Mouse (Mus musculus) MEL (cell line): ENCODE results near the gene Bmpr1a.
A peak's percentile ranks its signal among the peaks of the same experiment; 100 is the strongest.

Experiments
- BHLHE40 ChIP-seq: IDR thresholded peaks from 2 replicates; pipeline ENCODE4 v1.6.1; 2012; ENCODE audit warnings: low read depth, mild to moderate bottlenecking, inconsistent platforms, low read length, improper control_type of control experiment, borderline replicate concordance
- CHD1 ChIP-seq: IDR thresholded peaks from 2 replicates; pipeline ENCODE4 v1.6.1; 2012; ENCODE audit warnings: low read depth, mild to moderate bottlenecking, inconsistent platforms, low read length, improper control_type of control experiment
- CTCF ChIP-seq, 3 experiments: IDR thresholded peaks in 2 of 3; conservative IDR thresholded peaks in 1 of 3; 2 replicates each; pipeline ENCODE4 v1.5.1; 2011 to 2012; ENCODE audit warnings: low read length in 3 of 3, low read depth in 2 of 3, mild to moderate bottlenecking in 2 of 3, improper control_type of control experiment in 1 of 3, inconsistent platforms in 1 of 3, mixed read lengths in 1 of 3, moderate library complexity in 1 of 3; ENCODE audit not compliant: control insufficient read depth in 1 of 3, insufficient read depth in 1 of 3, poor library complexity in 1 of 3, severe bottlenecking in 1 of 3
- ELF1 ChIP-seq: IDR thresholded peaks from 2 replicates; pipeline ENCODE4 v1.6.1; 2014; ENCODE audit warnings: low read depth, mild to moderate bottlenecking, inconsistent platforms, low read length, improper control_type of control experiment, moderate library complexity
- GATA1 ChIP-seq: IDR thresholded peaks from 2 replicates; pipeline ENCODE4 v1.6.1; 2011; ENCODE audit warnings: low read depth, low read length, improper control_type of control experiment
- KAT2A ChIP-seq: conservative IDR thresholded peaks from 2 replicates; pipeline ENCODE4 v1.6.1; 2012; ENCODE audit warnings: low read depth, low read length, improper control_type of control experiment, inconsistent platforms
- MYC ChIP-seq: IDR thresholded peaks from 2 replicates; pipeline ENCODE4 v1.6.1; 2011; ENCODE audit warnings: low read depth, mild to moderate bottlenecking, low read length, improper control_type of control experiment, moderate library complexity
- POLR2A ChIP-seq, 2 experiments: IDR thresholded peaks; 2 replicates each; pipeline ENCODE4 v1.6.1; 2011 to 2012; ENCODE audit warnings: low read length in 2 of 2, mild to moderate bottlenecking in 2 of 2, control low read depth in 1 of 2, improper control_type of control experiment in 1 of 2, low read depth in 1 of 2, moderate library complexity in 1 of 2; ENCODE audit not compliant: control insufficient read depth in 1 of 2, insufficient read depth in 1 of 2, poor library complexity in 1 of 2
- SIN3A ChIP-seq: IDR thresholded peaks from 2 replicates; pipeline ENCODE4 v1.6.1; 2012; ENCODE audit warnings: low read length, improper control_type of control experiment, inconsistent platforms
- SMC3 ChIP-seq: IDR thresholded peaks from 2 replicates; pipeline ENCODE4 v1.6.1; 2011; ENCODE audit warnings: low read depth, low read length, improper control_type of control experiment
- TAL1 ChIP-seq: IDR thresholded peaks from 2 replicates; pipeline ENCODE4 v1.6.1; 2012; ENCODE audit warnings: mild to moderate bottlenecking, inconsistent platforms, low read length, moderate library complexity, mixed read lengths
- TCF12 ChIP-seq: IDR thresholded peaks from 2 replicates; pipeline ENCODE4 v1.6.1; 2014; ENCODE audit warnings: low read depth, mild to moderate bottlenecking, inconsistent platforms, low read length, improper control_type of control experiment, moderate library complexity
- USF1 ChIP-seq: IDR thresholded peaks from 2 replicates; pipeline ENCODE4 v1.6.1; 2014; ENCODE audit warnings: low read depth, mild to moderate bottlenecking, inconsistent platforms, low read length, improper control_type of control experiment, moderate library complexity

DNA sequence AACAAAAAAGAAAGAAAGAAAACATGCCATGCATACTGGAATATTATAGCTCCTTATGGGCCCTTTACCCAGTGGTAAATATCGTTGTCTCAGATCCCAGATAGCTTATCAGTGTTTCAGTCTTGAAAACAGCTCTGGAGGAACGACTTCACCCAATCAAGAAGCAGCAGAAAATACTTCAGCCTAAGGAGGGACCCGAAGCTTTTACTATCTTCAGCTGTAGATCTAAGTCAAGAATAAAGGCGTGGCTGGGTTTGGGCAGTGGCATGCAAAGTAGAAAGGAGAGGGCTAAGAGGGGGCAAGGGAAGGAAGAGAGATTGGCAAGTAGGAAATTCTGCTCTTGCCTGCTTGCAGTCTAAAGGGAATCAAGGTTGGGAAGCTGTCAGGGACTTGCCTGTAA is 141.0 kb downstream of the Bmpr1a start:
- TF ChIP-seq CTCF (IDR thresholded peaks at IDR 0.05 in 2 of 3, conservative IDR thresholded peaks at IDR 0.05 in 1 of 3; ENCODE audit: control insufficient read depth in 1 of 3, insufficient read depth in 1 of 3, low read depth in 2 of 3, low read length in 3 of 3, poor library complexity in 1 of 3, severe bottlenecking in 1 of 3), result no peak
- TF ChIP-seq POLR2A (IDR thresholded peaks at IDR 0.05; ENCODE audit: control insufficient read depth in 1 of 2, insufficient read depth in 1 of 2, low read depth in 1 of 2, low read length in 2 of 2, poor library complexity in 1 of 2), result 0 out of 4 replicates have a peak, but pooled peaks of 1 of the 2 experiments have one; percentile 38
- TF ChIP-seq BHLHE40, result no peak
- 0 out of 2 replicates have a peak, but pooled peaks have one; percentile 48 for TF ChIP-seq TCF12
- TF ChIP-seq GATA1, result peak; percentile 89
- no peak for TF ChIP-seq USF1
- TF ChIP-seq ELF1, result no peak
- TF ChIP-seq CHD1, result no peak; the same call in 1 of the 2 replicates
- no peak for TF ChIP-seq TAL1
- no peak; the same call in 1 of the 2 replicates for TF ChIP-seq MYC
- TF ChIP-seq SMC3, result peak; percentile 9; the same call in 1 of the 2 replicates
- no peak for TF ChIP-seq KAT2A
- 0 out of 2 replicates have a peak, but pooled peaks have one; percentile 56 for TF ChIP-seq SIN3A
